Mouse (Mus musculus) lung, postnatal 4 days (tissue): Measurements from ENCODE around the gene Adamts1.

Experiments
- DNase-seq, 2 experiments: peaks; one replicate each; pipeline ENCODE4 v3.0.0; 2021

Gene Adamts1

GRCm38 (mm10) chr16:85802954-85803353 is at the start of gene Adamts1:
Gene Adamts1 (minus strand): TSS chr16:85803113.
- peak; percentile 94 to 97 for DNase-seq

DNA sequence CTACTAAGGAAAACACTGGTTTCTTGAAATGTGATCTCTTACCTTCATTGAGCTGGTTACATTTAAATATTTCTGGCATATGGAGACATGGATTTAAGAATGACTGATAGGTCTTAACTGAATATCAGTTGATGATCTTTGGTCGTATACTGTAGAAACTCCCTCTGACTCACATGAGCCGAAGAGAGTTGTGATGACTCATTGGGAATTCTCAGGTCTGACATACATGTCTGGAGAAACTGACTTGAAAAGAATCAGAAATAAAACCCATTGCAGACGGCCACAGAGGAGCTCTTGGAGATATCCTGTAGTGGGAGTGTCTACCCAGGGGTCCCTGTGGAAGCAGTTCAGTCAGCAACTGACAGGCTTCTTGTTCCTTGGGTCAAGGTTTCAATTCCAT is 24.2 kb upstream of the Adamts1 start:
- DNase-seq: no peak

DNA sequence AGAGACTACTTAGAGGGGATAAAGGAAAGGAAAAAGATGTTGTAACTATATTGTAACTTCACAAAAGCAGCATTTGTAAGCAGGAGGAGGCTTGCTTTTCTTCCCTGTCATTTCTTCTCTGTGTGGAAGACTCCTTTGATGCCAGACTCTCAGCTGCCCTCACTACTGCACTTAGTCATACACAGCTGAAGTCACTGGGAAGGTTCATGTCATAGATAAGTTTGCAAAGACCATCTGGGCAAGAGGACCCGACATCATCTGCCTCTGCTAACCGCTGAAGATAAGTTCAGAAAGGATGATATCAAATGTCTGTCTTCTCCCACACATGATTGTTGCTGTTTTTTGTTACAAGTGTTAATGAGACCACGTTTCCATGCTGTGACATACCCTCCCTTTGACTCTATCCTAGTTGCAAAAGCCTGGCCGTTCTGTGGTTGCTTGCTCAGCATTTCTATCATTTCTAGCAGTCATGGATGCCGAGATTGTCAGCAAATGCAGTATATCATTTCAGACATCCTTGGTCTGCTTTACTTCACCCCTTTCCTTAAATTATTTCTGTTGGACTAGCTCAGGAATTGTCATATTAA is 19.5 kb upstream of the Adamts1 start:
- no peak for DNase-seq

DNA sequence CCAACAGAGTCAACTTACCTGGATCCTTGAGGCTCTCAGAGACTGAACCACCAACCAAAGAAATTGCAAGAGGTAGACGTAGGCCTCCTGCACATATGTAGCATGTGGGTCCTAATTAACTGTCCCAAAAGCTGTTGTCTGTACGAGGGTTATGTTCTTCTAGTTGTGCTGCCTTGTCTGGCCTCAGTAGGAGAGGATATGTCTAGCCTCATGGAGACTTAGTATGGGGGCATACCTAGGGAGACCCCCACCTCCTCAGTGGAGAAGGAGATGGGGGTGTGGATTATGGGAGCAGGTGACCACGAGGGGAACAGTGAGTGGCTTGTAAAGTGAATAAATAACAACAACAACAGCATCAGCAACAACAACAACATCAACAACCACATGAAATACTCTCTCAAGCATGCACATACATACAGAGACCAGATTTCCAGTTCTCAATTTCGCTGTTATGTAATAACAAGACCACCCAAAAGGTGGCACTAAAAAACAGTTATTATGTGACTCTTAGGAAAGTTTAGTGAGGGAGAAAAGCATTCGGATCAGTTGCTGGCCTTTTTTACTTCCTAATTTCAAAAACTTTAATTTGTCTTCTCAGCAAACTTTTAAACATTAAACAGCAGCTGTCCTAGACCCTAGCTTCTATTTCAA is 17.0 kb upstream of the Adamts1 start:
- DNase-seq: no peak

DNA sequence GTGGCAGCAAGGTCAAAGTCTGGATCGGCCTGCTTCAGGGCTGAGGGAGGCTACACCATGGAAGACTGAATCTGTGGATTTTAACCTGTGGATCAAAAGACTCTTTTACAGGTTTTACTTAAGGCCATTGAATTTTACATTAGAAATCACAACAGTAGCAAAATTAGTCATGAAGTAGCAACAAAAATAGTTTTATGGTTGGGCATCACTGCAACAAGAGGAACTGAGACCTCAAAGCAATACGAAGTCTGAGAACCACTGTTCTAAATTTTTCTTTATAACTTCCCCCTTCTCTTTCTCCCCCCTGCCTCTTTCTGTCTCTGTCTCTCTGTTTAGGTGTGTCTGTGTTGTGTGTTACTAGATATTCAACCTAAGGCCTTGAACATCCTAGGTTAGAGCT is 11.2 kb upstream of the Adamts1 start:
- DNase-seq: no peak

GRCm38 (mm10) chr16:85807626-85808025 is 4.7 kb upstream of the Adamts1 start:
- DNase-seq: peak; percentile 52 to 73

- peak in 1 of 2 experiments; percentile 63 for DNase-seq
These were observed 4.2 kb upstream of the Adamts1 start for GRCm38 (mm10) chr16:85807072-85807471.

- no peak for DNase-seq
These were observed 2.7 kb upstream of the Adamts1 start for GRCm38 (mm10) chr16:85805581-85805980.

- DNase-seq: peak; percentile 84 to 93
These were observed 969 bp upstream of the Adamts1 start for GRCm38 (mm10) chr16:85803613-85804551.

- DNase-seq: peak; percentile 63 to 71
These were observed 722 bp downstream of the Adamts1 start for GRCm38 (mm10) chr16:85801971-85802811.

DNA sequence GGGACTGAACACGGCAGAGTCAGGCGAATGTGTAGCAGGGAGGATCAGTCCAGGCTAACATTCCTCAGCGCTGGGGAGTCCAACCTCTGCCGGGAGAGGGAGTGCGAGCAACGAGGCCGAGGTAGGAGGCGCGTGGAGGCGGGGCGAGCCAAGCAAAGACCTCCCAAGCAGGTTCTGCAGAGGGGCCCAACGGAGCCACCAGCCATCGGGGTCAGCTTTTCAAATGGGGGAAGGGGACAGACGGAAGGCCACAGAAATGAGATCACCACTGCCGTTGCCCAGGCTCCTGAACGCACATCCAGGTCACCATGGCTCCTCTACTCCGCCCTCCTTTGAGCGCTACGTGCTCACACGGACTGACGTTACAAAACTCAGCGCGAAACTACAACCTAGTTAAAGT is 1.7 kb downstream of the Adamts1 start:
- peak; percentile 84 to 85 for DNase-seq

GRCm38 (mm10) chr16:85800691-85801090 is 2.2 kb downstream of the Adamts1 start:
- DNase-seq: peak; percentile 90 to 92

DNA sequence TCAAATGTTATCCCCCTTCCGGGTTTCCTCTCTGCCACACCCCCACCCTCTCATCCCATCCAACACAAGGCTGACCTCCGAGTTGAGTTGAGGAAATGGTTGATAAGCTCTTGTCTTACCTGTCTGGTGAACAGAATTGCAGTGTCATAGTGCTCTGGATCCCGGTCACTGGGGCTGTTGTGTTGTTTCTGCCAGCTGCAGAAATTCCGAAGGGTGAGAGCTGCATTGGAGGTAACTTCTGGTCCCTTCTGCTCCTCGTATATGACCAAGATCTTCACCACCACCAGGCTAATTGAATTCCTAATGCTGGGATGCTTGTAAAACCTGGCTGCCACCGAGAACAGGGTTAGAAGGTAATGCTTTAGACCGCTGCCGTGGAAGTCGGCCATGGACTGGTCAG is 2.9 kb downstream of the Adamts1 start:
- no peak for DNase-seq

DNA sequence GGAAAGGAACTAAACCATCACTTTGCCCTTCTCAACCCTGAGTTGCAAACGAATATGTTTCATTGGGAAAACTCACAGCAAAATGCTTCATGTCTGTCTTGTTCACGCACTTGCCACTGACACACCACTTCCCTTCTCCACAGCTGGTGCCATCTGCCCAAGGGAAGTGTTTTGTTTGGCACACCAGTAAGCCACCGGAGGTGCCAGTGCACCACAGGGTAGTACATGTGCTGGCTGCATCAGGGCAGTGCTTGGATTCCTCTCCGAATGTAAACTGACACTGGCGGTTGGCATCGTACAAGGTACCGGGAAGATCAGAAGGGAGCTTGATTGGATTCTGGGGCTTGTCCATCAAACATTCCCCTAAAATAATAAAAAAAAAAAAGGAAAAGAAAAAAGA is 4.6 kb downstream of the Adamts1 start:
- DNase-seq: no peak

DNA sequence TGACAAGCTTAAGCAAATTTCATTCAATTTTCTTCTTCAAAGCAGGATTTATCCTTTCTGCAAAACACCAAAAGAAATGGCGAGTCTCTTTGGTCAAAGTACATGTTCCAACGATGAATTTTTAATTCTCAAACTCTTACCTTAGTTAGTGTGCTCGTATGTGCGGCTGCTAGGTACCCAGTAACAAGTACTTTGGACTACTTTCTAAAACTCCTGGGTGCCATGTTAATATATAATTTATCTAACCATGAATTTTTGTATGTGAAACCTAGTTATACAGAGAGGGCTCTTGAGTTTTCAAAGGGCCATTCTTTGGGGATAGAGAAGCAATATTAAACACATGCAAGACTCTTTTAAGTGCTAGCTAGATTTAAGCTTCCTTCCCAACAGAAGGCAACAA is 5.8 kb downstream of the Adamts1 start:
- DNase-seq: no peak

DNA sequence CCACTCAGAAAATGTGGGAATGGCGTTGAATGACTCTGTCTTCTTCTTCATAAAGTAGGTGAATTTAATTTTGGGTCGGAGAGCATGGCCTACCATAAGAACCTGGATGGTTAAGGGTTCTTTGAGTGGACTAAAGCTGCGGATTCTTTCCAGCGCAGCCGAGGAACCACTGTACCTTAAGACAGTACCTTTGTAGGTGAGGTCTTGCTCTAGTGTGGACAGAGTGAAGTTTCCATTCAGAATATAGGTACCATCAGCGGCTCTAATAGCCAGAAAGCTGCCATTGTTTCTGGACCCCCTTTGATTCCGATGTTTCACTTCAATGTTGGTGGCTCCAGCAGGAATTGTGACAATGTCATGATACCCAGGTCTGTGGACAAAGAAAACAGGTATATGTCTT is 7.2 kb downstream of the Adamts1 start:
- no peak for DNase-seq

DNA sequence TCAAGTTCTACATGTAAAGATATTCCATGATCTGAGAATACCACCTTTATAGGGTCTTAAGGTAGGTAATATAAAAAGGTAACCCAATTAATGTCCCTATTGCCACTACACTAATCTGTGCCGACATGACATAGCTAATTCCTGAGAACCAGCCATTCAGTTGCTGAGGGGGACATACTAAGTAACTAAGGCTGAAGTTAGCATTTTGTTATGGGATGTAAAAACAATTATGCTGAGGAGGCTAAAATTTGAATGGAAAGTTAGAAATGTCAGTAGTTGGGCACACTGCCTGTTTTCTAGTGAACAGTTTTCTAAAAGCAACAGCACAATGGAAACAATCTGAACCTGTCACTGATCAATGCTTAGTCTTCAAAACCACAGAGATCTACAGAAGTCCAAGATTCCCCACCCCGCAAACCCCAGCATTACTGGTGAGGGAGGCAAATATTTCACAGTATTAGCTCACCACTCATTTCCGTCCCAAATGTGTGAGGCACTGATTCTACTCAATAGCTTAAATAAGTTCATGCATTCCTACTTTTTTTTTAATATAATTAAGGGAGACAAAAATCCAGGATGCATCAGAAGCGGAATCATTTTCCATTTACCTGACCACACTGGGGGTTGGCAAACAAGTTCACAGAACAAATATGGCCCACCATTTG is 9.6 kb downstream of the Adamts1 start:
- DNase-seq: no peak

DNA sequence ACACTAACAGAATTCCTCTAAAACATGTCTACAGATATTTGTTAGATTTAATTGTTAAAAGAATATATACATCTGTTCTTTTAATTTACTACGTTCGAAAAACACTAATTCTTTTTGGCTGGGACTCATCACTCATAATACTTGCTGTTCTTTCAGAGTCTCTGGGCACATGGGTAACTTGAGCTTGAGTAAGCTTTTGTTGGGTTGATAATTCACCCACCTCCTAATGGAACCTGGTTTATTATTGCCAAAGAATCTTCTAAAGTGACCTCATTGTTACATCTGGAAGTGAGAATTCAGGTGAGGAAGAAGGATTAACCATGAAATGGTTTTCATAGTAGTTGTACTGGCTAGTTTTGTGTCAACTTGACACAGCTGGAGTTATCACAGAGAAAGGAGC is 21.8 kb downstream of the Adamts1 start:
- no peak for DNase-seq

DNA sequence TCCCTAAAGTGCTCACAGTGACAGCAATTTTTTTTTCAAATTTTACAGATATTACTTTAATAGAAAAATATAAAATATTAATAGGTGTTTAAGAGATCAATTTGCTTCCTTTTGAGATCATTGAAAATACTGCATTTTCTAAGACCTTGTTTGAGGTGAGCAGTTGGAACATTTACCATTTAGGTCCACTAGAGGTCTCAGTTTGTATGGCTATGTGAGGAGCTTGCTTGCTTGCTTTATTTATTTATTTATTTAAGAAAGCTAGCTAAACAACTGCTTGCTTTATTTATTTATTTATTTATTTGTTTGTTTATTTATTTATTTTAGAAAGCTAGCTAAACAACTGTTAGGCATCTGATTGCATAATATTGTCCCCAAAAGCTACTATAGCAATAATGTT is 23.1 kb downstream of the Adamts1 start:
- DNase-seq: no peak

DNA sequence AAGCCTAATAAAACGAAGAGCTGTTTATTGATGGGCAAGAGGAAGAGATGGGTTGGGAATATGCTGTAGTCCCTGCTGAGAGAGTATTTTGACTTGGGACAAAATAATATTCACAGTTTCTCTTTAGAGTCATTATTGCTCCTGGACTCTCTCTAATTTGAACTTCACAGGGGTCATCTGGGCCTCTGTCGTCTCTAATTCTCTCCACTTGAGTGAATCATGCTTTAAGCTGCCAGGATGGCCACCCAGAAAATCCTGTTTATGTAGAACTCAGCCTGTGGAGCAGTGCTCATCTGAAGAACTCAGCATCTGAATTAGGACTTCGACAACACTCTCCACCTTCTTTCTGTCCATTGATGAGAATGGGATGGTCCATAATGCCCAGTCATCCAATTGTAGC is 30.6 kb downstream of the Adamts1 start:
- no peak for DNase-seq

- DNase-seq: no peak
These were observed 35.6 kb downstream of the Adamts1 start for GRCm38 (mm10) chr16:85767341-85767740.

DNA sequence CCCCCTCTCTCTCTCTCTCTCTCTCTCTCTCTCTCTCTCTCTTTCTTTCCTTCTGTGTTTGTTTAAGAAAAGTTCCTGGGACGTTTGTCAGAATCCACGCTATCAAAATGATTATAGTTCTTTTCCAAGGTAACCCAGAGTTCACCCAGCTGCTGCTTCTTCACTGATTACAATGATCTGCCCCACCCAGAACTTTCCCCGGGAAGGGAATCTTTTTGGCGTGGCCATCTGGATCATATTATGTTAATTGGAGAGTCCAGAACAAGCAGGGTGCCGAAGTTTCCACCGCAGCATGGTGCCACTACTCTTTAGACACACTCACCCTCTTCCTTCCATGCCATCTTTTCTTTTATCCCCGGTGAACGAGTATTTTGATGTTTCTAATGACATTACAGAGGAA is 37.2 kb downstream of the Adamts1 start:
- no peak for DNase-seq
